Mouse (Mus musculus): Measurements from ENCODE around the gene Cln5. TPM values are rescaled to one million over a fixed set of nuclear protein-coding genes. Genes with fewer than 3 reads are reported as not detected.
A peak's percentile ranks its signal among the peaks of the same experiment; 100 is the strongest.

The Cln5 gene
- polyA plus RNA-seq, 1 experiment from 2014 or later, result 17.1 TPM

DNA sequence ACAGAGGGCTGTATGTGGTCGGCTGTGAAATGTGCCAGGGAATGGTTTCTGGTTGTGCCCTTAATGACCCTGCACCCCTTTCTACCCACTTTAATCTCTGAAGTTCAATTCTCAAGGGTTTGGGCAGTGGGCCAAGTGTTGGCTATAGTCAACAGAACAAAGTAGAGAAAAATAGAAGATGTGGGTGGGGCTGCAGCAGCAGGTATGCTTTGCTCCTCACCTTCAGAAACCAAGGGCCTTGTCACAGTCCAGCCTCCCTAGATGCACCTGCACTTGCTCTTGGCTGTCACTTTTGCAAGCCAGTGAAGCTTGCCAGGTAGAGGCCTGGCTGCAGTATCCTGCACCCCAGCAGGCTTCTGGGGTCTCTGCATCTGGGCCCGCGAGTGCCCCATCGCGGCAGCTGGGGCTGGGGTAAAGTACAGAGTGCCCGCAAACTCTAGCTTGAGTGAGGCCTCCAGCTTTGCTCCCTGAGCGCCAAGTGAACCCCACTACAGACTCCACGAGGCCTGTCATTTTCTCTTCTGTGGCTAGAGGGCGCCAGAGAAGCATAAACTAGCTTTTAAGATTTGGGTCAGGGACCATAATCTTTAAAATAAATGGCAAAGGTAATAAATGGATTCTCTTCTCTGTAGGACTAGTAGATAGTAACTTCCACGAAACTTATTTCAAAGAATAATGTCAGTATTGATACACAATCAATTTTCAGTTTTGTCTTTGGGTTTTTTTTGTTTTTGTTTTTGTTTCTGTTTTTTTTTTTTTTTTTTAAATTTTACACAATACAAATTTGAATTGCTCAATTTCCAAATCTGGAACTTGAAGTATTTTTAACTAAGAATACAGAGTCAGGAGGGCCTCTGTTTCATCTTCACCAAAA, 4.5 kb upstream of the Cln5 start:
- Histone ChIP-seq H3K4me2 (replicated peaks; ENCODE audit: low read depth) (no peak overlapping the region; the same call in 1 of the 2 replicates), H3K36me3 (ENCODE audit: control insufficient read depth, insufficient read depth) (no peaks in the 10 kb centered on the region), H3K4me1 (replicated peaks; ENCODE audit: control insufficient read depth, insufficient read depth, low read length) (no peaks in the 10 kb centered on the region), H3K4me3 (ENCODE audit: low read depth, low read length) (no peak overlapping the region), H3K9me3 (ENCODE audit: control insufficient read depth) (no peaks in the 10 kb centered on the region), H3K27me3 (replicated peaks; ENCODE audit: control insufficient read depth, insufficient read depth, low read length) (no peaks in the 10 kb centered on the region), H3K27ac (ENCODE audit: low read depth, low read length) (no peak overlapping the region), H3K9ac (ENCODE audit: low read depth, low read length) (no peak overlapping the region)
- peak; percentile 81 for TF ChIP-seq CTCF (IDR thresholded peaks at IDR 0.05; ENCODE audit: low read depth)
- 14% methylated on average over 10 of the region's 10 CpGs for WGBS
- no peak for ATAC-seq

DNA sequence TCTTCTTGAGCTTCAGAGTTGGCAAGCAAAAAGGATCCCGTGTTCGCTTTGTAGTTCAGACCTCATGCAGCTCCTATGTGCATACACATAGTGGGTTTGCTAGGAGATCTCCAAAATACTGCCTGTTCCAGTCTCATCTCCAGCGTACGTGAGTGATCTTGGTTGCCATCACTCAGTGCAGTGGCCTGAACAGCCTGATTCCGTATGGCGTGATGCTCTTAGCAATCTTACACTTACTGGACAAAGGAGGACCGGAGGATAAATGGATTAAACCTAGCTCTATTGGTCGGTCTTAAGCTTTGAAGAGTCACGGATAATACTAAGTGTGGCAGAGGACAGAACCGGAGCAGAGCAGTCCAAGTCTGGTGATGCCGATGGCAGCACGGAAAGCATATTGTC, 552 bp upstream of the Cln5 start:
- no peaks in the 10 kb centered on the region for H3K27me3 ChIP-seq (replicated peaks; ENCODE audit: control insufficient read depth, insufficient read depth, low read length)
- 15% methylated on average over 12 of the region's 12 CpGs for WGBS
- TF ChIP-seq CTCF (IDR thresholded peaks at IDR 0.05; ENCODE audit: low read depth), result no peak
- H3K4me2 ChIP-seq (replicated peaks; ENCODE audit: low read depth), result peak overlapping the region; percentile 90
- peak overlapping the region; percentile 80 for H3K27ac ChIP-seq (ENCODE audit: low read depth, low read length)
- ATAC-seq, result no peak
- peaks cover 18% of the 10 kb centered on the region; the same call in 1 of the 2 replicates for H3K36me3 ChIP-seq (ENCODE audit: control insufficient read depth, insufficient read depth)
- H3K9me3 ChIP-seq (ENCODE audit: control insufficient read depth), result no peaks in the 10 kb centered on the region
- H3K9ac ChIP-seq (ENCODE audit: low read depth, low read length), result peak overlapping the region; percentile 79
- peak overlapping the region; percentile 77 for H3K4me3 ChIP-seq (ENCODE audit: low read depth, low read length)
- no peaks in the 10 kb centered on the region for H3K4me1 ChIP-seq (replicated peaks; ENCODE audit: control insufficient read depth, insufficient read depth, low read length)

DNA sequence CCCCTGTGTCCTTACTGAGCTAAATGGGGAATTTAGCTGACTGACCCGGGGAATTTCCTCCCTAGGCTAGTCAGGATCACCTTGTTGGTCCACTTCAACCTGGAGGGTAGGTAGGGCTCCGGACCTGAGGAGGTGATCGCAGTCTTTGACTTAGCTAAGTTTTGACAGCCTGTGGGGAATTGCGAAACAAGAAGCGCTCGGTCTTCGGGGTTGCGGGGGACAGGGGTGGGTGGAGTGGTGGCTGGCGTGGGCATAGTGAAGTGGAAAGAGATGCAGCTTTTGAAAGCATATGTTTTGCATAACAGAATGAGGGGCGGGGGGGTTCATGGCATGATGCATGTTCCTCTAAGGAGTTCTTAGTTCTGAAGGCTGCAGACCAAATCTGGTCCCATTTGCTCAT, 774 bp downstream of the Cln5 start:
- peak overlapping the region; percentile 79 for H3K9ac ChIP-seq (ENCODE audit: low read depth, low read length)
- H3K36me3 ChIP-seq (ENCODE audit: control insufficient read depth, insufficient read depth), result peaks cover 26% of the 10 kb centered on the region
- H3K4me3 ChIP-seq (ENCODE audit: low read depth, low read length), result peak overlapping the region; percentile 77
- TF ChIP-seq CTCF (IDR thresholded peaks at IDR 0.05; ENCODE audit: low read depth), result no peak
- H3K27me3 ChIP-seq (replicated peaks; ENCODE audit: control insufficient read depth, insufficient read depth, low read length), result no peaks in the 10 kb centered on the region
- ATAC-seq, result no peak
- no peaks in the 10 kb centered on the region for H3K4me1 ChIP-seq (replicated peaks; ENCODE audit: control insufficient read depth, insufficient read depth, low read length)
- peak overlapping the region; percentile 90 for H3K4me2 ChIP-seq (replicated peaks; ENCODE audit: low read depth)
- no peaks in the 10 kb centered on the region for H3K9me3 ChIP-seq (ENCODE audit: control insufficient read depth)
- WGBS, result 2% methylated on average over 10 of the region's 10 CpGs
- H3K27ac ChIP-seq (ENCODE audit: low read depth, low read length), result peak overlapping the region; percentile 80; the same call in 1 of the 2 replicates

DNA sequence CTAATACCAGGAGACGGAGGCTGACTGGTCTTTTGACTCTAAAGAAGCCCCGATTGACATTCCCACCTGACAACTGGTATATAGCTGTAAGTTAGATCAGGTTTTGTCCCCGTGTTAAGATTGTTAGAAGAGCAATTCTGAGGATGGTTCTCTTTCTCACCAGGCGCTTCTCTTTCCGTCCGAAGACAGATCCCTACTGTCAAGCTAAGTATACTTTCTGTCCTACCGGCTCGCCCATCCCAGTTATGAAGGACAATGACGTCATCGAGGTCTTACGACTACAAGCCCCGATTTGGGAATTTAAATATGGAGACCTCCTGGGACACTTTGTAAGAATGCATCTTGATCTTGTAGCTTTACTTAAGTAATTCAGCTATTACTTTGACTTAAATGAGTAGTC, 1.5 kb downstream of the Cln5 start:
- Histone ChIP-seq H3K27me3 (replicated peaks; ENCODE audit: control insufficient read depth, insufficient read depth, low read length) (no peaks in the 10 kb centered on the region), H3K36me3 (ENCODE audit: control insufficient read depth, insufficient read depth) (peaks cover 30% of the 10 kb centered on the region), H3K9me3 (ENCODE audit: control insufficient read depth) (no peaks in the 10 kb centered on the region), H3K9ac (ENCODE audit: low read depth, low read length) (no peak overlapping the region), H3K4me1 (replicated peaks; ENCODE audit: control insufficient read depth, insufficient read depth, low read length) (no peaks in the 10 kb centered on the region), H3K4me2 (replicated peaks; ENCODE audit: low read depth) (no peak overlapping the region), H3K27ac (ENCODE audit: low read depth, low read length) (no peak overlapping the region), H3K4me3 (ENCODE audit: low read depth, low read length) (no peak overlapping the region)
- WGBS, result 87% methylated on average over 12 of the region's 12 CpGs
- ATAC-seq, result no peak
- TF ChIP-seq CTCF (IDR thresholded peaks at IDR 0.05; ENCODE audit: low read depth), result no peak

DNA sequence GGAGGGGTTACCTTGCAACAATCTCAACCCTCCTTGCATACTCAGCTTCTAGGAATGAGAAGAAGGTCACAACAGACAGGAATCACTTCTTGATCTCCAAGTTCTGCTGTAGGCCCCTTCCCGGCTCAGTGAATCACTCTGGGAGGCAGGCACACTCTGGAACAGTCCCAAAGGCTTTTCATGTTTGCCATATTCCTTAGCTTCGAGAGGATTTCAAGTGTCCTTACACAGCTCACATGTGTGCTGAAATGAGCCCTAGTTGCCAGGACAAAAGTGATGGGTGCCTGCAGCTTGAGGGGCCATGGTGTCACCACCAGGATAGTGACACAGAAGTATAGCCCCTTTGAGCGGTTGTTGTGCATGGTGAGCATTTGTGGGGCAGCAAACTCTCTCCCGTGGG, 2.7 kb downstream of the Cln5 start:
- H3K9me3 ChIP-seq (ENCODE audit: control insufficient read depth), result no peaks in the 10 kb centered on the region
- no peak overlapping the region for H3K9ac ChIP-seq (ENCODE audit: low read depth, low read length)
- WGBS, result 88% methylated on average over 4 of the region's 4 CpGs
- no peaks in the 10 kb centered on the region for H3K4me1 ChIP-seq (replicated peaks; ENCODE audit: control insufficient read depth, insufficient read depth, low read length)
- H3K4me3 ChIP-seq (ENCODE audit: low read depth, low read length), result no peak overlapping the region
- TF ChIP-seq CTCF (IDR thresholded peaks at IDR 0.05; ENCODE audit: low read depth), result no peak
- no peak for ATAC-seq
- H3K36me3 ChIP-seq (ENCODE audit: control insufficient read depth, insufficient read depth), result peaks cover 37% of the 10 kb centered on the region
- H3K27ac ChIP-seq (ENCODE audit: low read depth, low read length), result no peak overlapping the region
- no peaks in the 10 kb centered on the region for H3K27me3 ChIP-seq (replicated peaks; ENCODE audit: control insufficient read depth, insufficient read depth, low read length)
- no peak overlapping the region for H3K4me2 ChIP-seq (replicated peaks; ENCODE audit: low read depth)

DNA sequence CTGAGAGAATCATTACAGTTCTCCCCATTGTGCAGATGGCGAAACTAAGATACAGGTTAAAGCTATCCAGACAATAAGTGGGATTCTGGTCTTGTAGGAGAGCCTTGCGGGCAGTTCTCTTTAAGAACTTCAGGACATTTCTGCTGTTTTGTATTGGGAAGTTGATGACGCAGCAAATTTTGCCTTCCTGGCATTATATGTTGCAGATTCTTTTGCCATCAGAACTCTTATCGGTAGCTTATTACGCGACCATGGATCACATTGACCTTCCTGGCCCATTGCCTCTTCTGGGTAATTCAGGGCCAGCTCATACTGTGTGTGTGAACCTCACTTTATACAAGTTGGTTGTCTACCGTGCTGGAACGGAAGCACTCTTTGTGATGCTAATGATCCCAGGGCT, 3.8 kb downstream of the Cln5 start:
- 97% methylated on average over 8 of the region's 8 CpGs for WGBS
- no peak overlapping the region for H3K9ac ChIP-seq (ENCODE audit: low read depth, low read length)
- H3K27ac ChIP-seq (ENCODE audit: low read depth, low read length), result no peak overlapping the region
- no peak for ATAC-seq
- no peak overlapping the region for H3K4me3 ChIP-seq (ENCODE audit: low read depth, low read length)
- no peak overlapping the region for H3K4me2 ChIP-seq (replicated peaks; ENCODE audit: low read depth)
- H3K36me3 ChIP-seq (ENCODE audit: control insufficient read depth, insufficient read depth), result peaks cover 41% of the 10 kb centered on the region
- H3K27me3 ChIP-seq (replicated peaks; ENCODE audit: control insufficient read depth, insufficient read depth, low read length), result no peaks in the 10 kb centered on the region
- H3K4me1 ChIP-seq (replicated peaks; ENCODE audit: control insufficient read depth, insufficient read depth, low read length), result no peaks in the 10 kb centered on the region
- no peak for TF ChIP-seq CTCF (IDR thresholded peaks at IDR 0.05; ENCODE audit: low read depth)
- no peaks in the 10 kb centered on the region for H3K9me3 ChIP-seq (ENCODE audit: control insufficient read depth)

Data from intestine, postnatal 0 days (tissue).